Comparison of ENCODE assay signal across 19 mouse cellular contexts in the genomic region with DNA sequence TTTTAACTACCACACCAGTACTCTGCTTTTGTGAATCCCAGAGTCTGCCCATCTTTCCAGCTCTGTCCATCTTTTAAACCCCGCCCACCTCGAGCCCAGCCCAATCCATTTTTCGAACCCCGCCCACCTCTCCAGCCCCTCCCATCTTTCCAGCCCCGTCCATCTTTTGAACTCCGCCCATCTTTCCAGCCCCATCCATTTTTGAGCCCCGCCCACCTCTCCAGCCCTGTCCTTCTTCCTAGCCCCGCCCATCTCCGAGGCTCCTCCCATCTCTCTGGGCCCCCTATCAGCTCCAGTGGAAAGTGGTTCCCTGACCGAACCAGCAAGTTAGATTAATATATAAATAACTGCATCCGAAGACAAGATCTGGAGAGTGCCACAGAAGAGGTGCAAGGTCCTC.
DNase-seq lines count a peak whose midpoint lies in the region; ATAC-seq lines count a peak whose summit lies in the region.
"Had no signal": no experiment of that assay in that cellular context is flagged by ENCODE, and none has a peak within 500 bp of the region (broad histone marks: within the 10 kb centered on the region; RNA-seq: fewer than 3 reads in every experiment).

No protein-coding gene starts in this region.

- DNase-seq in adrenal gland, postnatal 14 days, result peak; percentile 37
- no peak for DNase-seq in adrenal gland, adult 8-10 months
- DNase-seq in lung, postnatal 10 days, result peak; percentile 40
- no peak for DNase-seq in lung, postnatal 25 days (ENCODE audit: low spot score)
- DNase-seq in ZHBTc4 (ENCODE audit: low read depth, low spot score), result peak; percentile 91
- DNase-seq in mesoderm, embryonic 11.5 days (ENCODE audit: low read depth, low spot score), result peak; percentile 19
- DNase-seq in layer of hippocampus, adult 9-11 months, result no peak
- DNase-seq: cerebellum, adult 9-11 months; heart, postnatal 36 days; kidney, adult 18-20 months had no signal

- ATAC-seq in heart, embryonic 12.5 days (ENCODE audit: insufficient number of reproducible peaks, low FRiP score), result no peak
- ATAC-seq: forebrain, embryonic 13.5 days; hindbrain, embryonic 16.5 days; midbrain, embryonic 15.5 days had no signal

- H3K4me2 ChIP-seq in heart, embryonic 12.5 days, result no peak overlapping the region
- H3K4me2 ChIP-seq: forebrain, embryonic 13.5 days; heart, embryonic 13.5 days; liver, embryonic 15.5 days; midbrain, embryonic 15.5 days had no signal

- H3K27ac ChIP-seq in heart, embryonic 12.5 days (ENCODE audit: poor library complexity, severe bottlenecking), result no peak overlapping the region
- H3K27ac ChIP-seq: embryonic facial prominence, embryonic 10.5 days; forebrain, embryonic 13.5 days; heart, embryonic 13.5 days; limb, embryonic 10.5 days; liver, embryonic 15.5 days; midbrain, embryonic 15.5 days; stomach, postnatal 0 days had no signal

- H3K9me3 ChIP-seq in heart, embryonic 12.5 days (replicated peaks), result no peaks in the 10 kb centered on the region
- H3K9me3 ChIP-seq: embryonic facial prominence, embryonic 10.5 days; forebrain, embryonic 13.5 days; heart, embryonic 13.5 days; limb, embryonic 10.5 days; liver, embryonic 15.5 days; midbrain, embryonic 15.5 days had no signal

- H3K27me3 ChIP-seq in heart, embryonic 12.5 days (replicated peaks), result peaks cover 3% of the 10 kb centered on the region; the same call in 1 of the 2 replicates
- H3K27me3 ChIP-seq: liver, embryonic 15.5 days; midbrain, embryonic 15.5 days had no signal

- H3K4me1 ChIP-seq in heart, embryonic 12.5 days (replicated peaks), result no peaks in the 10 kb centered on the region
- H3K4me1 ChIP-seq: forebrain, embryonic 13.5 days; heart, embryonic 13.5 days; liver, embryonic 15.5 days; midbrain, embryonic 15.5 days had no signal

- H3K4me3 ChIP-seq in heart, embryonic 12.5 days, result no peak overlapping the region
- H3K4me3 ChIP-seq: embryonic facial prominence, embryonic 10.5 days; forebrain, embryonic 13.5 days; heart, embryonic 13.5 days; limb, embryonic 10.5 days; liver, embryonic 15.5 days; midbrain, embryonic 15.5 days had no signal

- H3K9ac ChIP-seq in heart, embryonic 12.5 days, result no peak overlapping the region
- H3K9ac ChIP-seq: forebrain, embryonic 13.5 days; heart, embryonic 13.5 days; liver, embryonic 15.5 days; midbrain, embryonic 15.5 days had no signal

- no peaks in the 10 kb centered on the region for H3K36me3 ChIP-seq in heart, embryonic 12.5 days
- H3K36me3 ChIP-seq: embryonic facial prominence, embryonic 10.5 days; heart, embryonic 13.5 days; limb, embryonic 10.5 days; liver, embryonic 15.5 days; midbrain, embryonic 15.5 days had no signal

- 31% methylated on average over 11 of the region's 11 CpGs for WGBS in heart, embryonic 12.5 days

Comparison
In these comparisons a context has a peak if more than half of its experiments do, and no peak if none do; other contexts are left out.
1. DNase-seq: peak in adrenal gland, postnatal 14 days (single experiment), lung, postnatal 10 days (single experiment), ZHBTc4 (single experiment) and mesoderm, embryonic 11.5 days (single experiment); none in adrenal gland, adult 8-10 months (single experiment), lung, postnatal 25 days (single experiment) and layer of hippocampus, adult 9-11 months (single experiment).